Mouse (Mus musculus) urinary bladder, postnatal 25 days (tissue): ENCODE measurements around the gene Cplane1.
"Not testable (repeated sequence)": the region's sequence is repeated elsewhere in the genome, so short reads cannot be mapped to it uniquely, and the experiment has no call there.

Experiments used
- DNase-seq: peaks from one replicate; pipeline ENCODE4 v3.0.0; 2022; ENCODE audit warnings: low spot score

Cplane1 gene

GRCm38 (mm10) chr15:8168591-8169265 lies at the start of gene Cplane1:
Cplane1 (plus strand) TSS chr15:8169106.
- peak; percentile 96 for DNase-seq

GRCm38 (mm10) chr15:8129281-8129680 lies 39.6 kb upstream of the Cplane1 start:
- DNase-seq, result no peak

GRCm38 (mm10) chr15:8131268-8131667 lies 37.6 kb upstream of the Cplane1 start:
- DNase-seq, result no peak

- DNase-seq, result no peak
Observed at GRCm38 (mm10) chr15:8131761-8132160, 37.1 kb upstream of the Cplane1 start.

- DNase-seq, result no peak
Observed at GRCm38 (mm10) chr15:8135606-8136005, 33.3 kb upstream of the Cplane1 start.

- no peak for DNase-seq
Observed at GRCm38 (mm10) chr15:8161841-8162240, 7.1 kb upstream of the Cplane1 start.

- DNase-seq, result no peak
Observed at GRCm38 (mm10) chr15:8169266-8169746, 400 bp downstream of the Cplane1 start.

- DNase-seq, result no peak
Observed at GRCm38 (mm10) chr15:8189563-8189962, 20.7 kb downstream of the Cplane1 start.

- no peak for DNase-seq
Observed at GRCm38 (mm10) chr15:8190435-8190834, 21.5 kb downstream of the Cplane1 start.

- DNase-seq, result no peak
Observed at GRCm38 (mm10) chr15:8200317-8200716, 31.4 kb downstream of the Cplane1 start.

GRCm38 (mm10) chr15:8208362-8208761 lies 39.5 kb downstream of the Cplane1 start:
- DNase-seq, result no peak

GRCm38 (mm10) chr15:8214811-8215210 lies 45.9 kb downstream of the Cplane1 start:
- DNase-seq, result no peak

GRCm38 (mm10) chr15:8234167-8234566 lies 65.3 kb downstream of the Cplane1 start:
- not testable (repeated sequence) for DNase-seq

GRCm38 (mm10) chr15:8265946-8266345 lies 97.0 kb downstream of the Cplane1 start:
- DNase-seq, result no peak

- no peak for DNase-seq
Observed at GRCm38 (mm10) chr15:8267211-8267610, 98.3 kb downstream of the Cplane1 start.

- no peak for DNase-seq
Observed at GRCm38 (mm10) chr15:8268231-8268630, 99.3 kb downstream of the Cplane1 start.

- no peak for DNase-seq
Observed at GRCm38 (mm10) chr15:8271952-8272351, 103.0 kb downstream of the Cplane1 start.

GRCm38 (mm10) chr15:8277916-8278315 lies 109.0 kb downstream of the Cplane1 start:
- DNase-seq, result not testable (repeated sequence)

- no peak for DNase-seq
Observed at GRCm38 (mm10) chr15:8279320-8279779, 110.4 kb downstream of the Cplane1 start.

GRCm38 (mm10) chr15:8279929-8280610 lies 111.2 kb downstream of the Cplane1 start:
- peak; percentile 25 for DNase-seq

GRCm38 (mm10) chr15:8281701-8282100 lies 112.8 kb downstream of the Cplane1 start:
- no peak for DNase-seq

GRCm38 (mm10) chr15:8282155-8282554 lies 113.2 kb downstream of the Cplane1 start:
- no peak for DNase-seq

- no peak for DNase-seq
Observed at GRCm38 (mm10) chr15:8291251-8291650, 122.3 kb downstream of the Cplane1 start.
